Mouse (Mus musculus) thymus, adult 2 months (tissue): ENCODE data around the gene Odaph.

Experiments
- CTCF ChIP-seq: fragments of 200-500 bp; IDR thresholded peaks from 2 replicates; pipeline ENCODE4 v1.5.1; 2012; ENCODE audit warnings: mild to moderate bottlenecking, control low read depth, low read length, moderate library complexity, borderline replicate concordance; ENCODE audit not compliant: control insufficient read depth, poor library complexity, insufficient read depth; ENCODE audit errors: extremely low read depth
- POLR2A ChIP-seq: fragments of 200-500 bp; IDR thresholded peaks from 2 replicates; pipeline ENCODE4 v1.6.1; 2012; ENCODE audit warnings: mild to moderate bottlenecking, low read length, control low read depth, moderate library complexity; ENCODE audit not compliant: control insufficient read depth, poor library complexity, insufficient read depth; ENCODE audit errors: extremely low read depth

- TF ChIP-seq CTCF (no peak), POLR2A (no peak)
These were observed 30.1 kb upstream of the Odaph start for GRCm38 (mm10) chr5:91956991-91957760.
